Mouse (Mus musculus) thymus, postnatal 10 days (tissue): ENCODE measurements around the gene Exoc6b.
A peak's percentile ranks its signal among the peaks of the same experiment; 100 is the strongest.

Experiments used
- DNase-seq, 2 experiments: peaks; one replicate each; pipeline ENCODE4 v3.0.0; 2021; ENCODE audit warnings: low spot score in 2 of 2

The Exoc6b gene

DNA sequence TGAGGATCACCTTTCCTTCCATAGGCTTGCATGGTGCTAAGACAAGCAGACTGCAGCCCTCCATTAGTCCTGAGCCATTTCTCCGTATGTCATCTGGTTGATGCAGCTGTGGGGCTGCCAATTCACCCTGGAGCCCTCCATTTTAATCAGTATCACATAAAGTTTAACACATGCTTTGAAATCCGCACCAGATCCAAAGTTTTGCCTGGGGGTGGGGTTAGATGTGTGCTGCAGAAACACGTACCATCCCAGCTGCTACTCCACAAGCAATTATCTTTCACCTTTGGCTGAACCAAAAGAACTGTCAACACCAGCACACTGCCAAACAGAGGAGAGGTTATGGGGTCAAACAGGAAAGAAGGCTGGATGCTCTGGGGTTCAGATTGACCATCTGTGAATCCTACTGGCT is 92.7 kb downstream of the Exoc6b start:
- no peak for DNase-seq

DNA sequence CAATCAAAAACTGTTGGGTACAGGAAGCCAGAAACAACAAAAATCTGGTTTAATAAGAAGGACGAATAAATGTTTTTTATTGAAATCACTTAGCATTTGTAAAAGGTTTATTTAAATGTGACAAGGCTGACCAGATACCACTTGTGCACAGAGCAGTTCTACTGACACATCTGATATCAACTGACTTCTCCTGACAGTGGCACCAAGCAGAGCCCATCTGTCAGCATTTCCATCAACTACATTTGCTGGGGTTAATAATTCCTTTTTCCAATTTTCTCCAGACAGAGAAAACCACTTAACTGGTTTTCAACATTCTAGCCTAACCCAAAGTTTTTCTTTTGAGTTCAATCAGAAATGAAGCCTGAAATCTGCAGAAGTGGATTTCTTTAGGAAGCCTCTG is 100.8 kb downstream of the Exoc6b start:
- no peak for DNase-seq

DNA sequence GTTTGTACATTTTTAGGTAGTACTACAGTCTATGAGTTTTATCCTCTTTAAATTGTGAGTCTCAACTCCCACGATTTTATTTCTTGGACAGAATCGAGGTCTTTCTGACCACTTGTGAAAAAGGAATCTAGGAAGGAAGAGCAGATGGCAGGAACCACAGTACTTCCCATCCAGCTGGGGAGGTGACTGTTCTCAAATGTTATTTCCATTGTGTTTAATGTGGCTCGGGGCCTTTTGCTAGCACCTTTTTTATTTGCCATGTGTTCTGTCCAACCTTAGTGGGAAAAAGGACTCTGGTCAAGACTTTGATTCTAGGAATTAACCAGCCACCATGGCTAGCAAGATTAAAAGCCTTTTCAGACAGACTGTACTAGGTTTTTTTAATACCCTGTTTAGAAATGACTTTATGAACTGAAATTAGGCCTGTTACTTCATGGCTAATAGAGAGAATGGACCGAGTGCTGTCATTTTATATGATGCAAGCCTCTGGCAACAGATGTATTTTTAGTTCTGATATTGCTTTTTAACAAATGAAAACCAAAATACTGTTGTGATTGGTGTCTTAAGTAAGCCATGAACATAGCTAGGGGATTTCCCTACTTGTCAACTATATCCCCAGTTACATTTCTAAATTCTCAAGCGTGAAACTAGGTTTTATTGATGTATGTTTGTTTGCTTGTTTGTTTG is 104.4 kb downstream of the Exoc6b start:
- DNase-seq: no peak

DNA sequence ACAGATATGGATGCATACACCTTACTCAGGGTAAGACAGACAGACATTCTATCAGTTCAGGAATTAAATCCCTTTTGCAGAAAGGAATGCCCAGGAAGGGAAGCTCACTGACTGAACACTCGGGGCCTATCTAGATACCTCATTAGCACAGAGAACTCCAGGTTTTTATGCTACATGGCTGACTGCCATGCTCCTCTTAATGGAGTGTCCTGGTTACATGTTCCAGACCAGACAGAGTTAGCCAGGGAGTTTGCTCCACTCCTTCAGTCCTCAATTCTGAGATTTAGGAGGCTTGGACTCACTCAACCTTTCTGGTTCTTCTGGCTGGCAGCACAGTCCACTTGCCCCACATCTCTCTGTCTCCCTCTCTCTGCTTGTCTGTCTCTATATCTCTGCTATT is 106.3 kb downstream of the Exoc6b start:
- DNase-seq: no peak

DNA sequence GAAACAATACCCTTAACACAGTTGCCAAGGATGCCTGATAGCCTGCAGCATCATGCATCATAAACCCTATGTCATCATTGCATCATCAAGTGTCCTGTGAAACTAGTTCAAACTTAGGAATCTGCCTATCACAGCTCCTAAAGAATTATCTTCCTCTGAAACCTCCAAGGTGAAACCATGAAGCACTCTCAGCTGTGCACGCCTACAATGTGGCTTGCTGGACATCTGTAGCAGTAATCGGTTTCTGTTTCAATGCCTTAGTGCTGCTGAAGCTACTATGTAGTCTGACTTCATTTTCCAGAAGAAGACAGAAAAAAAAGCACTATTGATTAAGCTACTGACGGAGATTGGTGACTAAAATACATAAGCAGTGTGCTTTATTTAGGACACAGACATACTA is 107.5 kb downstream of the Exoc6b start:
- no peak for DNase-seq

DNA sequence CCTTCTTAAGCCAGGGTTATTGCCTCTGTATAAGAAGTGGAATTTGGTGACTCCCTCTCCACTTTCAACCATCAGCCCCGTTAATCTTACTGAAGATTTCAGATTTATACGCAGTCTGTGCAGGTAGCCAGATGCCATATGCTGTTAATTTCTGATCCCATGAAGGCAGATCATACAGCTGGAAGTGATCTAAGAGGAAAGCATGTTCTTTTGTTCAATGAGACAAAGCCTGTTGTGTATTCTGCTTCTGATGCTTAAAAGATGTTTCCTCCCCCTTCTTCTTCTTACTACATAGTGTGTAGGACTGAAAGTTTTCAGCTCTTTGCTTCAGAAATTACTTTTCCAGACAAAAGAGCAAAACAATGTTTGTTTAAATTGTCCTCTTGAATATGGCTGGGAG is 109.8 kb downstream of the Exoc6b start:
- no peak for DNase-seq

DNA sequence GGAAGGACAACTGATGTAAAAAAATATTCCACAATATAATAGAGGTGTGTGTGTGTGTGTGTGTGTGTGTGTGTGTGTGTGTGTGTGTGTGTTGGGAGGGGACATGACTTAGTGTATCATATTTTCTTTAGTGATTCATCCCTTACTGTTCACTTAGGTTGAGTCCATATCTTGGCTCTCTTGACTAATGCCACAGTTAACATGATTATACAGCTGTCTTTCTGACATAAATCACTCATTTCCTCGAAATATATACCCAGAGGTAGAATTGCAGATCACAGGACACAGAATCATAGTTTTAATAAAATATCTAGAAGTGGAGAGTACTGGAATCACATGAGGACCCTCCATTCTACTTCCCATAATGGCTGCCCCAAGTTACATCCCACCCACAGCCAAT is 117.7 kb downstream of the Exoc6b start:
- DNase-seq: no peak

DNA sequence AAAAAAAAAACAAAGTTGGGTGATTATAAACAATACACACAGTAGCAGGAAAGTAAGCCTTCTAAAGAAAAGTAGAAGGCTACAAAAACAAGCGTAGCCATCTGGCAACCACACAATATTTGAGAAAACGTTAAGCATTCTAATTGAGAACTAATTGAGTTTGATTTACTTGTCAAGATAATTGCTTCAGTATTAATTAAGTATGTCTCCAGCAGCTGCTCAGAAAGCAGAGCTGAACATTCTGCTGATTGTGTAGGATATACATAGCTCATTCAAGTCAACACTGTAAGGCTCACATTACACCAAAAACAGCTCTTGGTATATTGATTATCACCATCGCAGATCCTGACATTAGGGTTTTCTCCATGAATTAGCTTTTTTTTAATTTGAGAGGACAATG is 122.7 kb downstream of the Exoc6b start:
- no peak for DNase-seq

DNA sequence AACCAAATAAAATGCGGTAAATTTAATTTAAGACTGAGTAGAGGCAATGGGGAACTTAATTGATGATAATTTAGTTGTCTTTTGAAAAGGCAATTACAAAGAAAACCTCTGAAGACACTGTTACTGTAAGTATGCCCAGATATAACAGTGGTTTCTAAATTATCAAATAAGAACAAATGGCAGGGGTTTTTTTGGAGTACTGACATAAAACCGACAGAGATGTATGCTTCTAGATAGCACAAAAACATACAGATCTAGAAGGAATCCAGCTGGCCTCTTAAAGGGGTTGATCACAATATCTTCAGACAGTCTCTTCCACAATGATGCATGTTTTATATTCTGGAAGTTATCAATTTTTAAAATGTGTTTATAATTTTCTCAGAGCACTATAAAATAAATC is 123.2 kb downstream of the Exoc6b start:
- DNase-seq: no peak

DNA sequence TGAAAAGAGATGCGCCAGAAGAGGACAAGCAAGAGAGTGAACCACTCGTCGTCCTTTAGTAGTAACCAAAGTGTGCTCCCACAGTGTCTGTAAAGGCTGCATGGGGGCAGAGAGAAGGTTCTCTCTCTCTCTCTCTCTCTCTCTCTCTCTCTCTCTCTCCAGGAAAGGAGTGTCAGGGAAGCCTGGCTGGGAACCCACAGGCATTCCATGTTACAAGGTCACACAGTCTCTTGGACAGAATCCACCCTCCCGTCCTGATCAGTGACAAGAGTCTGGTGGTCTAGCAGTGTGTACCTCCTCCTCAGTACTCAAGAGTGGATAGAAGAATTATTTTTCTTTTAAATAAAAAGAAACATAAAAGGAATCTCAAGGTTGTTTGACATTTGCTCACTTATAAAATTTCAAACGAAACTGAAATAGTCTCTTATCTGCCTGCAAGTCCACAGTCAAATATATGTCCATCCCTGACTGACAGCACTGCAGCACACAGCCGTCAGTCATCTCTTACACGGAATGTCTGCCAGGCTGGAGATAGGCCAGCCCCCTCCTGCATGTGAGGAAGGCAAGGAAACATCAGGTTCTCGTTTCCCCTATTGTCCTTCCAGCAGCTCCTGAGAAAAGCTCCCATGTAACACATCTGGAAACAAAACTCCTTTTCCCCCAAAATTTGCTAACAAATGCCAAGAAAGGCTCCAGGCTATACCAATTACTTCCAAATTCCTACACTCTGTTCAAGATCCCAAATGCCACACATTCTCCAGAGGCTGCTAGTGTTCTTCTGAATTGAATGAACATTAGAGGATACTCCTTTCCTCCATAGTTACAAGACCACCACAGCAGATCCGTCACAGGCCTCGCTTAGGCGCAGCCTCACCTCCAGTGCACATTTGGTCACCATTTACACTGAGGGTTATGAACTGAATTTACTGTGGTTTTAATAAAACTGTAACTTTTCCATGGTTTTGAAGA is 136.1 kb downstream of the Exoc6b start:
- no peak for DNase-seq

DNA sequence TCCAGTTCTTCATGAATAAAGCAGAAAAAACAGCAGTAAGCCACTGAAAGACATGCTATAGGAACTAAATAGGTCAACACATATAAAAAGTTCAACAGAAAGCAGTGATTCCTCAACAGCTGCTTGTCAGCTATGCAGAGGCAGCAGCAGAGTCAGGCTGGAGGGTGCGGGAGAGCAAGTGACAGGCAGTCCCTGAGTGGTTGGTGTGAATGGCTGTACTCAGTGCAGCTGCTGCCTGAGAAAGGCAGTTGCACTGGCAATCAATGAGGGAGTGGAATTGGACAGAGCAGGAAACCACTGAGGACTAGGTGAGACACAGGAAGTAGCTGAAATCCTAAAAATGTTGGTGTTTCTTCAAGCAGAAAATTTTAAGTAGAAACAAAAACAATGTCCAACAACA is 138.3 kb downstream of the Exoc6b start:
- DNase-seq: no peak

DNA sequence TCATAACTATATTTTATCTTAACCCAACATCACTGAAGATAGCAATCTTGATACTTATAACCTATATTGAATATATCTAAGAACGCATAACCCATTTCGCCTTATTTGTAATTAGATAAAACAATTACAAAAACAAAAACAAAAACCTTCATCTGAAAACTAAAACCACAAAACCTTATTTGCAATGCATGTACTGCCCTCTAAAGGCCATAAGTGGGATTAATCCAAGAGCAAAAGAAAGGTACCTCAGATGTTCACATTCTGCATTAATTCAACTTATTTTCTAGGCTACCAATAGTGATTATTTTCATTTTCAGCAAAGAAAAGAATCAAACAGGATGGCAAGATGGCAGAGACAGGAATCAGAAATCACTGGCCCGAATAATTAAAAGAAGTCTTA is 143.2 kb downstream of the Exoc6b start:
- no peak for DNase-seq

DNA sequence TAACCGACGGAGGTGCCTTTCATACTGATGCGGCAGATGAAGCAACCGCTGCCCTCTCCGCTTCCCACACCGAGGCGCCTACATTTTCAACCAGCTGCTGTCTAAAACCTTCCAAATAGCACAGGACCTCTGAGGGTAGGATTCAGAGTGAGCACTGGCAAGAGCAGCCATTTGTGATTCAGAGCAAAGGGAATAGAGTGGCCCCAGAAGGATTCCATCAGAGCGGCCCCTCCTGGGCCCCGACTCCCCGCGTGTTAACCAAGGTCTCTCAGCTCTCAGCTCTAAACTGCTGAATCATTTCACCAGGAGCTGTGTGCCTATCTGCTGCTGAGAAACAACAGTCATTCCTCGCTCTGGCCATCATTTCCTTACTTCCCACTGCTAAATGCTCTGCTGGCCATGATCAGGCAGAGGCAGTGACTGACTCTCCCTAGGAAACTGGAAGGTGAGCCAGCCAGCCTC is 145.5 kb downstream of the Exoc6b start:
- no peak for DNase-seq

DNA sequence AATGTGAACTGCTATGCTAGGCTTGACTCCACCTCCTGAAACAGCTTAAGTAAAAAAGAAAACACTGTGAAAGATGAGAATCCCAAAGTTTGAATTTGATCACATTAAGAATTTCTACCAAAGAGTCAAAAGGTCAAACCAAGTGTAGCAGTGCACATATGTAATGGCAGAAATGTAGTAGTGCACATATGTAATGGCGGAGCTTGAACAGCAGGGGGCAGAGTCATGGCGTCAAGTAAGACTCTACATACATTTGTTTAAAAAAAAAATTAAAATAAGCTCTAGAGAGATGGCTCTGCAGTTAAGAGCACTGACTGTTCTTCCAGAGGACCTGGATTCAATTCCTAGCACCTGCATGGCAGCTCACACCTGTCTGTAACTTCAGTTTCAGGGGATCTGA is 153.0 kb downstream of the Exoc6b start:
- peak in 1 of 2 experiments; percentile 47 for DNase-seq

DNA sequence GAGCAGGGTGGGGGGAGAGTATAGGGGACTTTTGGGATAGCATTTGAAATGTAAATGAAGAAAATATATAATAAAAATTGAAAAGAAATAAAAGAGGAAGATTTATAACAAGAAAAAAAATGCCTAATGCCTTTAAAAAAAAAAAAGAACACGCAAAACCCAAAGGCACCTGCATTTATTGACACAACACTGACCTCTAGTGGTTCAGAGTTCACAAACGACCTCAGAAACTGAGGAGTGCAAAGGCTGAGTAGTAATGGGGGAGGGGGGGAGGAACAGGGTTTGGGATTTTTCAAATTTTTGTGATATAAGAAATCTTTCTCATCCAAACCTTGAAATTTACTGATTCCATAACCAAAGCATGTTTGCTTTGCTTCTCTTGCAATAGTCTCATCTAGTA is 156.9 kb downstream of the Exoc6b start:
- peak in 1 of 2 experiments; percentile 52 for DNase-seq

DNA sequence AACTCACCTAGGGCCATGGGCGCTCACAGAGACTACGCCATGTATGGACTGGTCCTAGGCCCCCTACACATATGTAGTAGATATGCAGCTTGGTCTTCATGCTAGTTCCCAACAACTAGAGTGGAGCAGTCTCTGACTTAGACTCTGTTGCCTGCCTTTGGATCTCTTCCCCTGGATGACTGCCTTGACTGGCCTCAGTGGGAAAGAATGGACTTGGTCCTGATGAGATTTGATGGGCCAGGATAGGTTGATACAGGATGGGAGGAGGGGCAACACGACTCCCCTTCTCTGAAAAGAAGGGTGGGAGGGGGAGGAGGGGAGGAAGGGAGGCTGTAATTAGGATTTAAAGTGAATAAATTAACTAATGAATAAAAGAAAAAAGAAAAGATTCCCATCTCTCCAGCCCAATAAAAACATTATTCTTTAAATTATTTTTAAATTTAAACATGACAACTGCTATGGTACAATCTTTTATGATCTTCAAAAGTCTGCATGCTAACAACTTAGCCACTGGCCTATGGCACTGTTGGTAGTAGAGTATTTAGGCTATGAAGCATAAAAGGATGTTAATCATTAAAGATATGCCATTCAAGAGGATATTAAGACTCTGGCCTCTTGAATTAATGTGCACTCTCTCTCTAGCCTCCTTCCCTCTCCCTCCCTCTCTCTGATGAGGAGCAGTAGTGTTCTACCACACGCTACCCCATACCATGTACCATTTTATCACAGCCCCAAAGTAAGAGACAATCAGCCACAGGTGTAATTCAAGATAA is 170.1 kb downstream of the Exoc6b start:
- no peak for DNase-seq

DNA sequence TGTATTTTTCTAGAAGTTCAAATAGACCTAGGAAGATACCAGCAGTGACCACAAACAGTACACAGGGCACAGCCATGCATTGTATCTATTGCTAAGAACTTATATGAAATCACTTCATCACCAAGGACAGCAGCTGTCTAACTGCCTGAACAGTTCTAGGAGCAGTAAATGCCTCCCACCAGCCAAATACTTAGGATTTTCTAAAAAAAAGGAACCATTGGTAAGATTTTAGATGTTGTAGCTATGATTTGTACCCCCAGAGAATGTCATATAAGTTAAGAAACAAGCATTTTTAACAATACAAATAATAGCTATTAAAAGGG is 175.6 kb downstream of the Exoc6b start:
- DNase-seq: no peak

DNA sequence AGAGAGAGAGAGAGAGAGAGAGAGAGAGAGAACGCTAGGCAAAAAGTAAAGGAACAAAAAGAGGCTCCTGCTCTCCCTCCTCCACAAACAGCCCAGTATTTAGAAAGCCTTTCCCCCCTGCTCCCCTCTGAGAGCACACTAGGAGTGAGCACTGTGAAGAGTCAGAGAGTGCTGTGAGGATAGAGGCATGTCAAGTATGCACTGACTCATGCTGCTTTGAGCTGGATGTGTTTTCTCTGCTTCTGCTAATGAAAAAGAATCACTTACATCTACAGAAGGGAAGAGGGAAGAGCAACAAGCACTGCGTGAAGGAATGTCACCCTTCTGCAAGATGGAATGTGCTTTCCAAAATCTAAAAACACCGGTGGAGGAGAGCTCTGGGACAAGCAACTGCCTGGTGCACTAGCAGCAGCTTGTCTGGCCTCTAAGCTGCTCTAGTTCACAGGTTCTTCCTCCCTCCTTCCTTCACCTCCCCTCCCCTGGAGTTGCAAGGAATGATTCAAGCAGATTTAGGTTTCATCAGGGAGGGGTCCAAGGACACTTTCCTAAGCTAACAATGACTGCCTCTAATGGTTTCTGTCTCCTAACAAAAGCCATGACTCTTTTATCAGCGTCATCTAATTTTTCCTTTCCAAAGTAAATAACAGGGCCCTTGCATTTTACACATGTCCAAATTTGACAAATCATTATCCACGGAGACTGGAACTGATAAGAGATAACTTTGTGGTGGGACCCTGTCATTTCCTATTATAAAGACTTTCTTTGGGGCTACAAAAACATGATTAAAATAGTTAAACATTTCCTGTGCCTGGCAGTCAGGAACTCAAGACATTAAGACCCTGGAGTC is 176.2 kb downstream of the Exoc6b start:
- DNase-seq: no peak

DNA sequence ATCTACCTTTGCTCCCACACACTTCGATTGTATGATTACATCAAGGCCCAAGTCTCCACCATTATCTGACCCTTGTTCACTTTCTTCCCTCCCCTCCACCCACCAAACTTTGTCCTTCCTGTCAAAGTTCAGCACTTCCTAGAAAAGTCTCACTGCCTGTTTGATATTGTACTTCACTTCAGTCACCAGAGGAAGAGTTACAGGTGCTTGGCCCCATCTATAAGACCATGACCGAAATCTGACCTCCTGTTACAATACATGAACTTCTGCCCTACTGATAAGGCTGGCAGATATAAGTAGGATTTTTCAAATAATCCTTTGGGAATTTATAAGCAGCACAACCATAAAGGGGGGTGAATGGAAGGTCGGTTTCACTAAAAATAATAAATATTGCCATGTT is 182.8 kb downstream of the Exoc6b start:
- DNase-seq: no peak

DNA sequence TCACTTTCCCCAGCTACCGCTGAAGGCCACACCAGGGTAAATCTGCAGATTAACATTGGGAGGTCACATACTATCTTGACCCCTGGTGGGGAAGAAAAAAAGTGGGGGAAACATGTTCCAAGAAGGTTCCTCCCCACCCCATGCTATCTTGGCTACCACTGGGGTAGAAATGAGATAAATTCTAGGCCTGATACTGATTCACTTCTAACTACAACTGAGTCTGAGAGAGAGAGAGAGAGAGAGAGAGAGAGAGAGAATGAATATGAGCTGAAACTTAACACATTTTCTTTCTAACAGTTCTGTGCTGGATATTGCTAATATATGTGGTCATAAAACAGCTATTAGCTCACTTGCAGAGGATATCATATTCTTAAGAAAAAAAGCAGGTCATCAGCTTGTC is 184.2 kb downstream of the Exoc6b start:
- no peak for DNase-seq

DNA sequence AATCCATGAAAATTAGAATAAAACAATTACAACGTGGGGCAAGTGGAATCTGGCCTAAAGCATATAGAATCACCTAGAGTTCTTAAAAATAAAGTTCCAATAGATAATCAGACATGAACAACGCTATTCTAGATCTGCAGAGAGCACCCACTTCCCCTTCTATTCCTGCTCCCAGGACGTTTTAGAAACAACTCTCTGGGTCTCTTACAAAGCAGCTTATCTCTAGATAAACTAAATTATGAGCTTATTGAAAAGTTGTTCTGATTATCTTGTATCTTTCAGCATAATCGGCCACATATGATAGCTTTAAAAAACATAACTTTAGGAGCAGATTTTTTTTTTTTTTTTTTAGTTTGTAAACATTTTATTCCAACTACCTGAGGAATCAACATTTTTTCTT is 185.6 kb downstream of the Exoc6b start:
- DNase-seq: no peak
